In genomic region chr4:28824616-28825015, GRCm38 (mm10) we compare ENCODE assay signal across 9 mouse cellular contexts. TPM values are rescaled to one million over a fixed set of nuclear protein-coding genes. Genes with fewer than 3 reads are reported as not detected.
DNase-seq lines count a peak whose midpoint lies in the region; ATAC-seq and TF ChIP-seq lines count a peak whose summit lies in the region.
"Had no signal": no experiment of that assay in that cellular context is flagged by ENCODE, and none has a peak within 500 bp of the region (broad histone marks: within the 10 kb centered on the region; RNA-seq: fewer than 3 reads in every experiment).

No protein-coding gene starts in this region.

- no peak for DNase-seq in hindbrain, embryonic 14.5 days (ENCODE audit: low spot score)
- DNase-seq in hindbrain, embryonic 11.5 days (ENCODE audit: low spot score) = no peak
- DNase-seq in testis, postnatal 10 days (ENCODE audit: low spot score) = peak; percentile 39
- no peak for DNase-seq in testis, postnatal 14 days (ENCODE audit: low spot score)
- peak; percentile 74 to 89 for DNase-seq in cerebellum, postnatal 25 days
- peak; percentile 12 for DNase-seq in lung, postnatal 10 days
- no peak for DNase-seq in ovary, postnatal 14 days (ENCODE audit: low spot score)
- DNase-seq in thymus, adult 2 months = no peak
- DNase-seq: spleen, adult 18-20 months had no signal

- H3K4me2 ChIP-seq in hindbrain, embryonic 14.5 days (replicated peaks) = peak overlapping the region; percentile 6; the same call in 1 of the 2 replicates
- H3K4me2 ChIP-seq in hindbrain, embryonic 11.5 days (replicated peaks; ENCODE audit: low read depth, low read length) = no peak overlapping the region

- H3K9me3 ChIP-seq in hindbrain, embryonic 14.5 days (ENCODE audit: control insufficient read depth, low read length) = no peaks in the 10 kb centered on the region
- no peaks in the 10 kb centered on the region for H3K9me3 ChIP-seq in hindbrain, embryonic 11.5 days (ENCODE audit: control insufficient read depth, low read length)

- ATAC-seq in hindbrain, embryonic 14.5 days (ENCODE audit: low FRiP score) = no peak
- no peak for ATAC-seq in hindbrain, embryonic 11.5 days (ENCODE audit: low FRiP score)

- no peak overlapping the region for H3K27ac ChIP-seq in hindbrain, embryonic 14.5 days
- H3K27ac ChIP-seq in hindbrain, embryonic 11.5 days (ENCODE audit: low read depth, low read length) = no peak overlapping the region
- H3K27ac ChIP-seq in thymus, adult 2 months (ENCODE audit: control insufficient read depth, insufficient read depth, low read length) = no peak overlapping the region

- H3K27me3 ChIP-seq in hindbrain, embryonic 14.5 days (ENCODE audit: control insufficient read depth, insufficient read depth, low read length) = no peaks in the 10 kb centered on the region
- H3K27me3 ChIP-seq in hindbrain, embryonic 11.5 days (ENCODE audit: control insufficient read depth, insufficient read depth, low read length) = no peaks in the 10 kb centered on the region
- H3K27me3 ChIP-seq in thymus, adult 2 months (ENCODE audit: control insufficient read depth, insufficient read depth, low read length) = no peaks in the 10 kb centered on the region

- 42% methylated on average over 7 of the region's 7 CpGs for WGBS in hindbrain, embryonic 14.5 days
- 76% methylated on average over 7 of the region's 7 CpGs for WGBS in hindbrain, embryonic 11.5 days
- WGBS in thymus, adult 2 months = 91% methylated on average over 7 of the region's 7 CpGs

- no peak for TF ChIP-seq POLR2A in thymus, adult 2 months (IDR thresholded peaks at IDR 0.05; ENCODE audit: control insufficient read depth, extremely low read depth, insufficient read depth, low read length, poor library complexity)

- TF ChIP-seq CTCF in thymus, adult 2 months (IDR thresholded peaks at IDR 0.05; ENCODE audit: borderline replicate concordance, control insufficient read depth, extremely low read depth, insufficient read depth, low read length, poor library complexity) = no peak

- no peaks in the 10 kb centered on the region for H3K4me1 ChIP-seq in hindbrain, embryonic 14.5 days (replicated peaks; ENCODE audit: control insufficient read depth, insufficient read depth, low read length)
- H3K4me1 ChIP-seq in hindbrain, embryonic 11.5 days (replicated peaks; ENCODE audit: control insufficient read depth, insufficient read depth, low read length) = no peaks in the 10 kb centered on the region
- no peaks in the 10 kb centered on the region for H3K4me1 ChIP-seq in thymus, adult 2 months (replicated peaks; ENCODE audit: control insufficient read depth, insufficient read depth, low read length)

- no peak overlapping the region for H3K9ac ChIP-seq in hindbrain, embryonic 14.5 days
- no peak overlapping the region for H3K9ac ChIP-seq in hindbrain, embryonic 11.5 days (ENCODE audit: low read depth, low read length)

- H3K4me3 ChIP-seq in hindbrain, embryonic 14.5 days (replicated peaks; ENCODE audit: low read length) = no peak overlapping the region
- no peak overlapping the region for H3K4me3 ChIP-seq in hindbrain, embryonic 11.5 days (ENCODE audit: low read depth, low read length)
- H3K4me3 ChIP-seq in thymus, adult 2 months (ENCODE audit: control insufficient read depth, insufficient read depth, low read length) = no peak overlapping the region

- H3K36me3 ChIP-seq in hindbrain, embryonic 14.5 days (replicated peaks; ENCODE audit: control insufficient read depth, insufficient read depth) = peaks cover 10% of the 10 kb centered on the region
- H3K36me3 ChIP-seq in hindbrain, embryonic 11.5 days (ENCODE audit: control insufficient read depth, insufficient read depth, low read length) = no peaks in the 10 kb centered on the region
- no peaks in the 10 kb centered on the region for H3K36me3 ChIP-seq in thymus, adult 2 months (ENCODE audit: control insufficient read depth, insufficient read depth, low read length)

RNA-seq across cellular contexts. Expression of gene Epha7, which starts 11.7 kb away (rescaled TPM):
- 68.6 and 74.6 TPM in 2 replicates for polyA plus RNA-seq in hindbrain, embryonic 14.5 days (2014; fragmentation: Nextera tagmentation; extraction: Ambion mirVana)
- polyA plus RNA-seq in hindbrain, embryonic 11.5 days (2014; fragmentation: Nextera tagmentation; extraction: Ambion mirVana) = 60.9 and 67.8 TPM in 2 replicates
- 0.16 and 0.18 TPM in 2 replicates for polyA plus RNA-seq in thymus, adult 2 months (2012; rRNA removed)

Comparison
In these comparisons a context has a peak if more than half of its experiments do, and no peak if none do; other contexts are left out.
1. DNase-seq: peak in testis, postnatal 10 days (single experiment), cerebellum, postnatal 25 days (2 of 2) and lung, postnatal 10 days (single experiment); none in hindbrain, embryonic 14.5 days (single experiment), hindbrain, embryonic 11.5 days (single experiment), testis, postnatal 14 days (single experiment), ovary, postnatal 14 days (single experiment) and thymus, adult 2 months (single experiment).
2. RNA of gene Epha7, which starts 11.7 kb away (polyA plus RNA-seq): 68.6 to 74.6 TPM in hindbrain, embryonic 14.5 days and 60.9 to 67.8 TPM in hindbrain, embryonic 11.5 days; 0.16 to 0.18 TPM in thymus, adult 2 months; every median in the first group is over 10 times any median in the second.